Mouse (Mus musculus) intestine, embryonic 15.5 days (tissue): ENCODE measurements at regions not wholly inside any gene's neighbourhood (a gene's known extent, or its start where the extent isn't known, plus 50 kb on each side); places are given as distances from the start of the nearest gene placed in this dataset.

Experiments
- ATAC-seq: fragments of 200-750 bp; cut with Nextera tagmentation; 2 replicates; pipeline ENCODE4 v1.8.0; 2017; ENCODE audit warnings: moderate TSS enrichment, moderate library complexity
- H3K27ac ChIP-seq: fragments of 300-500 bp; sonication (generic); 2 replicates; pipeline ENCODE4 v1.5.1; 2015; ENCODE audit warnings: mild to moderate bottlenecking, inconsistent platforms
- H3K27me3 ChIP-seq: fragments of 300-500 bp; sonication (generic); replicated peaks from 2 replicates; pipeline ENCODE4 v1.6.1; 2015; ENCODE audit warnings: inconsistent platforms
- H3K36me3 ChIP-seq: fragments of 300-500 bp; sonication (generic); 2 replicates; pipeline ENCODE4 v1.6.1; 2015; ENCODE audit warnings: inconsistent platforms
- H3K4me1 ChIP-seq: fragments of 300-500 bp; sonication (generic); replicated peaks from 2 replicates; pipeline ENCODE4 v1.6.1; 2015; ENCODE audit warnings: inconsistent platforms
- H3K4me2 ChIP-seq: fragments of 300-500 bp; sonication (generic); replicated peaks from 2 replicates; pipeline ENCODE4 v1.6.1; 2015; ENCODE audit warnings: mild to moderate bottlenecking, inconsistent platforms
- H3K4me3 ChIP-seq: fragments of 300-500 bp; sonication (generic); replicated peaks from 2 replicates; pipeline ENCODE4 v1.5.1; 2015; ENCODE audit warnings: inconsistent platforms
- H3K9ac ChIP-seq: fragments of 300-500 bp; sonication (generic); 2 replicates; pipeline ENCODE4 v1.6.1; 2015; ENCODE audit warnings: inconsistent platforms
- H3K9me3 ChIP-seq: fragments of 300-500 bp; sonication (generic); 2 replicates; pipeline ENCODE4 v1.6.1; 2016; ENCODE audit warnings: inconsistent platforms
- WGBS: fragments of 180-500 bp; shearing (Covaris S2); methylation state at CpG from one replicate; pipeline ENCODE4 v1.1.7; 2015; 5-methylcytosine and 5-hydroxymethylcytosine counted together

DNA sequence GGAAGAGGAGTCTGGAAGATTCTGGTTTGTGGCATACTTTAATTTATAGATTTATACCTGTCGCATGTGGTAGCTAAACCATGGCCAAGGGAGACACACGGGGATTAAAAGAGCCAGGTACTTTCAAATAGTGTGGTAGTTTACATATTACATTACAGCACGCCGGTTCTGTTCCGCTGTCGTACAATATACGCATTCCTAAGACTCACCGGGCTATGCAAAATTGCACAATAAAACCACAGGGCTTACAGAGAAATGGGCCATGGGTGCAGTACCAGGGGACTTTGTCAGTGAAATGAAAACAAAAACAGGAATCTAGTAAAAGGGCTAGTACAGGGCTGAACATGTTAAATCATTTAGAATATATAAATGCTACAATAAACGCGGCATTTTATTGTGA lies 100.6 kb downstream of the Tmem30b start:
- no peak for ATAC-seq
- Histone ChIP-seq H3K27me3 (no peaks in the 10 kb centered on the region), H3K4me3 (no peak overlapping the region), H3K9me3 (no peaks in the 10 kb centered on the region), H3K36me3 (no peaks in the 10 kb centered on the region), H3K4me1 (peaks cover 8% of the 10 kb centered on the region; the same call in 1 of the 2 replicates), H3K9ac (no peak overlapping the region), H3K27ac (no peak overlapping the region), H3K4me2 (no peak overlapping the region)
- 73% methylated on average over 10 of the region's 10 CpGs for WGBS

DNA sequence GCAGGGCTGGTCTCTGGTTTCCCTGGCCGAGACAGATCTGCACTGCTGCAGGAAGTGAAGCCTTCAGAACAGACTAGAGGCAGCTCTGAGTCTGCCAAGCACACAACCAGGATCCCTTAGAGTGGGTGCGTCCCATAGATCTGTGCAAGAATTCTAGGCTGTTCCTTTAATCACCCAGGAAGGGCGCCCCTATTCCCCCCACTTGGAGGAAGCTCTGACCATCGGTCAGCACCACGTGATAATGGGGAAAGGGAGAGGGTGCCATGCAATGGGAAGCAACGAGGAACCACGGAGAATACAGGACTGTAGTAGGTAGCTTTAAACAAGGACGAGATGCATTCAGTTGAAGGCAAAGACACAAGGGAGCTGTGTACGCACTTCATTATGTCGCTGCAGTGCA lies 101.1 kb downstream of the Tmem30b start:
- H3K36me3 ChIP-seq: no peaks in the 10 kb centered on the region
- H3K4me2 ChIP-seq: no peak overlapping the region
- H3K27me3 ChIP-seq: no peaks in the 10 kb centered on the region
- H3K4me1 ChIP-seq: peaks cover 8% of the 10 kb centered on the region; the same call in 1 of the 2 replicates
- H3K4me3 ChIP-seq: no peak overlapping the region
- WGBS: 55% methylated on average over 10 of the region's 10 CpGs
- ATAC-seq: no peak
- no peaks in the 10 kb centered on the region for H3K9me3 ChIP-seq
- H3K27ac ChIP-seq: no peak overlapping the region
- H3K9ac ChIP-seq: no peak overlapping the region

DNA sequence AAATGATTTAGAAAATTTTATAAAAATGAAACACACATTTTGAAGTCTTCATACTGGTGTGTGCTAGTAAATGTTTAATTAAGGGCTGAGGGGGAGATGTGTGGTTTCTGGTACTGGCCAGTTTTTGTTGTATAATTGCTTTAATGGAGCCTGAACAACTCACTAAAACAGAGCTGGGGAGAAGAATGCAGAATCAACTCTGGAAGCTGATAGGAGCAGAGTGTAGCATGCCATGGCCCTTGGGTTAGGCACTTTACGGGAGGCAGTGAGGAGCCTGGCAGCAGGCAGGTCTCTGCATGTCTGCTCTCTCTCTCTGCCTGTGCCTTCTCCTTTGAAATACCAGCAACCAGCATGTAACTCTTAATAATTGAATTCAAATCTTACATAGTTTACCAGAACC lies 104.9 kb downstream of the Tmem30b start:
- Histone ChIP-seq H3K27me3 (no peaks in the 10 kb centered on the region), H3K4me2 (no peak overlapping the region), H3K4me1 (no peaks in the 10 kb centered on the region; the same call in 1 of the 2 replicates), H3K27ac (no peak overlapping the region), H3K9ac (no peak overlapping the region), H3K36me3 (no peaks in the 10 kb centered on the region), H3K9me3 (no peaks in the 10 kb centered on the region), H3K4me3 (no peak overlapping the region)
- no peak for ATAC-seq
- WGBS: 43% methylated on average over 1 of the region's 1 CpGs

DNA sequence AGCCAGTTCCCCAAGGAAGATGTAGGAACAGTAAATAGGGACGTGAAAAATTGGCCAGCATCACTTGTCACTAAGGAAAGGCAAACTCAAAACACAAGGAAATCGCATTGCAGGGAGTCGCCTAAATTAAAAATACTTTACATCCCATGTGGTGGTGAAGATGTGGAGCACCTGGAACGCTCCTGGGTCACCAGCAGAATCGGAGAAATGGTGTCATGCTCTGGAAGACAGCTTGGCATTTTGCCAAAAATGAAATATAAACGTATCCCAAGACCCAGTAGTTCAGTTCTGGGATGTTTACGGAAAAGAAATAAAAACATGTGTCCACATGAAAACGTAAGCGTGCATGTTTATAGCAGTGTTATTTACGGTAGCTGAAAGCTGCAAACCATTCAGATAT lies 111.5 kb downstream of the Tmem30b start:
- no peak overlapping the region for H3K4me2 ChIP-seq
- H3K27ac ChIP-seq: no peak overlapping the region
- no peak for ATAC-seq
- no peaks in the 10 kb centered on the region for H3K9me3 ChIP-seq
- H3K9ac ChIP-seq: no peak overlapping the region
- no peaks in the 10 kb centered on the region for H3K27me3 ChIP-seq
- H3K4me1 ChIP-seq: no peaks in the 10 kb centered on the region
- no peaks in the 10 kb centered on the region for H3K36me3 ChIP-seq
- WGBS: 53% methylated on average over 10 of the region's 10 CpGs
- no peak overlapping the region for H3K4me3 ChIP-seq

DNA sequence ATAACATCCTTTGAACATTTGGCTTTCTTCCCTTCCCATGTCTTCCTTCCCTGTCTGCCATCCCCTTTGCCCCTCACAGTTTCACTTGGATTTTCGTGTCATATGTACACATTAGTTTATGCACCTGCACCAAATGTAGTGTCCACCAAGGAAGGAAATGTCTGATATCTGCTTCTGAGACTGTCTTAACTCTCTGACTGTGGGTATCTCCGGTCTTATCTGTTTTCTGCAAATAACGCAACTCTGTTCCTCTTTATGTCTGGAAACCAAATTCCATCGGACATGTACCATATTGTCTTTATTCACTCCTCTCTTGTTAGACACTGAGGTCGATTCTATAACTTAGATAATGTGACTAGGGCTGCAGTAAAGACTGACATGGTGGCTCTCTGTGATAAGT lies 113.6 kb downstream of the Tmem30b start:
- 74% methylated on average over 5 of the region's 5 CpGs for WGBS
- H3K4me3 ChIP-seq: no peak overlapping the region
- H3K27ac ChIP-seq: no peak overlapping the region
- H3K4me1 ChIP-seq: no peaks in the 10 kb centered on the region
- no peak overlapping the region for H3K9ac ChIP-seq
- no peak overlapping the region for H3K4me2 ChIP-seq
- no peaks in the 10 kb centered on the region for H3K36me3 ChIP-seq
- no peaks in the 10 kb centered on the region for H3K27me3 ChIP-seq
- no peak for ATAC-seq
- H3K9me3 ChIP-seq: no peaks in the 10 kb centered on the region

DNA sequence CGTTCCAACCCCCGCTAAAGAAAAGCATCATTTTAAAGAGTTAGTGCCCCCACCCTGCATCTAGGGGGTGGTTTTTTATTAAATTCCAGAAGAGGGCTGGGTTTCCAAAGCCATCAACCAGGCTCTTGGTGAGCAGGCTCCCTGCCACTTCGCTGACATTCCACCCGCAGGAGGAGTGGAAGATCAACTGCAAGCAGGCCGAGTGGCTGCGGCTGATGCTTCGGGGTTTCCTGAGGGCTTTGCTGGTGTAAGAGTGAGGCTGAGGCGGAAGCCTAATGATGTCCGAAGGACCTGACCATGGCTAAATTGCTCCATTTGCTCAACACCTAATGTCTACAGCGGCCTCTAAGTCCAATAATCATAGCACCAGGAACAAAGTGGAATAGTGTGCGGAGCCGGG lies 118.0 kb downstream of the Tmem30b start:
- no peaks in the 10 kb centered on the region for H3K4me1 ChIP-seq
- no peak overlapping the region for H3K4me2 ChIP-seq
- no peak overlapping the region for H3K4me3 ChIP-seq
- no peak overlapping the region for H3K27ac ChIP-seq
- H3K9ac ChIP-seq: no peak overlapping the region
- H3K27me3 ChIP-seq: no peaks in the 10 kb centered on the region
- no peaks in the 10 kb centered on the region for H3K36me3 ChIP-seq
- WGBS: 67% methylated on average over 12 of the region's 12 CpGs
- H3K9me3 ChIP-seq: no peaks in the 10 kb centered on the region
- no peak for ATAC-seq

DNA sequence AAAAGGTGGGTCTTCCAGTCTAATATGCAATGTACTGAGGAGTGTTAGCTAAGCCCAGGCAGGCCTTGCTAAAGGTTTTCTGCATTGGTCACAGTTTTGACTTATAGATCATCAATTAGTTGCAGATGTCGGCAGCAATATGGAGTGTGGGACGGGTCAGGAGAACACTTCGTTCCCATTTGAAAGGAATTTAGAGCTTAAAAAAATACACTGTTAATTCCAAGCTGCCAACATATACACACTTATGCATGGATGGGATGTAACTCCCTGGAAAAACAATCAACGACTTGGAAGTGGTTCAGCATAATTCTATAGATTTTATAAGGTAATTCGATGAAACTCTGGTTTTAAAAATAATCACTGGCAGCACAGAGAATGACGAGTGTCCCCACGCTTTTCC lies 121.4 kb downstream of the Tmem30b start:
- Histone ChIP-seq H3K4me1 (no peaks in the 10 kb centered on the region), H3K27me3 (no peaks in the 10 kb centered on the region), H3K36me3 (no peaks in the 10 kb centered on the region), H3K9me3 (no peaks in the 10 kb centered on the region), H3K27ac (no peak overlapping the region), H3K4me2 (no peak overlapping the region), H3K4me3 (no peak overlapping the region), H3K9ac (no peak overlapping the region)
- WGBS: 87% methylated on average over 7 of the region's 7 CpGs
- ATAC-seq: no peak

DNA sequence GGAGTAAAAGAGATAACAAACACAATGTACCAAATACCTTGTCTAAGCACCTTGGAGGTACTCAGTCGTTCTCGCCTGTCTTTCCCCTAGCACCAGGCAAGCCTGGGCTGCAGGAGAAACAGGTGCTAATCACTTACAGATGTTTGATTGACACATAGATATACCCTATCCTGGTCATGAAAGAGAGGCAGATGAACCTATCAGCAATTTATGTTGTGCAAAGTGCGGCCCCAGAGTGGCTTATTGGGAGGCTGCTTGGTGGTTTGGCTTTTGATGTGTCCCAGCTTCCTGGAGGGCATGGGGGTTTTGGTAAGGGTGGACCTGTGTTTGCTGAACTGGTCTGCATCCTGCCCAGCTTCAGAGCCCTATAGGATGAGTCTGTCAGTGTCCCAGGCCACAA lies 129.1 kb downstream of the Tmem30b start:
- Histone ChIP-seq H3K4me1 (0 out of 2 replicates have a peak, but pooled peaks cover 4% of the 10 kb centered on the region), H3K36me3 (no peaks in the 10 kb centered on the region), H3K9ac (no peak overlapping the region), H3K9me3 (no peaks in the 10 kb centered on the region), H3K27ac (no peak overlapping the region), H3K4me3 (no peak overlapping the region), H3K4me2 (no peak overlapping the region), H3K27me3 (no peaks in the 10 kb centered on the region)
- 87% methylated on average over 3 of the region's 3 CpGs for whole genome bisulfite sequencing
- no peak for ATAC-seq

DNA sequence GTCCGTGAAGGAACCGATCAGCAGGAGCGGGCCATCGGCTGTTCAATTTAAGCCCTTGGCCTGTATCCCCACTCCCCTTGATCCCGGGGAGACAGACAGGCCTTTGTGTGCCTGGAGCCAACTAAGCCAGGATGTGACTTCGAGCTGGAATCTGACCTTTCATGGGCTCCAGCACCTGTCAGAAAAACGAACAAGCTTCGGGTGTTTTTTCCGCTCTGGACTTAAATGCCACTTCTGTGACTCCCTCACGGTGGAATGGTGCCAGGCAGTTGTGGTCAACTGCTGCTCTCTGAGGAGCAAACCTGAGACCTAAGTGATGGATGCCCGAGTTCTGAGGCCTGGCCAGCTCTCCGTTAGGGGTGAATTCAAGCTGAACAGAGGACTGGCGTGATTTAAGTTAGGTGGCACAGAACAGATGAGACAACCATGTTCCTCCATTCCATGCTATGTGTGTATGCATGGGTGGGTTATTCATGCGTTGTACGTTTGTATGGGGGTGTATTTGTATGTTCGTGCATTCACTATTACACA lies 129.8 kb downstream of the Tmem30b start:
- Histone ChIP-seq H3K9me3 (no peaks in the 10 kb centered on the region), H3K4me1 (0 out of 2 replicates have a peak, but pooled peaks cover 4% of the 10 kb centered on the region)
- 67% methylated on average over 16 of the region's 16 CpGs for WGBS

DNA sequence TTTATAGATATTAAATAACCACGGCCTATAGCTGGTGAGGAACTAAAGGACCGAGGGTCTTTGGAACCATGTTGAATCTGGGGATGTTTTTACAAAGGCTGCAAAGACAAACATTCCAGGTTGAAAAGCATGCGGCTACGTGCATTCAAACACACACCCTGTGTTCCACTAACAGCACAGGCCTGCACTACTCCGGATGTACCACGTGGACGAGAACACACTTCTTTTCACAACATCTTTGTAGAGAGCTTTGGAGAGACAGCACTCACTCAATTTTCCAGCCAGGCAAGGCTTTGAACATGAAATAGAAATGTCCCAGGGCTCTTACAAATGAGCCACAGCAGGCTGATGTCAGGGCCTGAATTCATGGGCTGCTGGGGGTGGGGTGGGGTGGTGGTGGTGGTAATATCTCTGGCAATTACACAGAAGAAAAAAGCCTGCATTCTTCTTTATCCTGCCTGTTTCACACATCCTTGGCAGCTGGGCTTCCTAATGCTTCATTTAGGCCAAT lies 129.3 kb downstream of the Slc38a6 start:
- Histone ChIP-seq H3K4me2 (no peak overlapping the region), H3K27me3 (no peaks in the 10 kb centered on the region), H3K9ac (no peak overlapping the region), H3K36me3 (no peaks in the 10 kb centered on the region), H3K4me1 (0 out of 2 replicates have a peak, but pooled peaks cover 4% of the 10 kb centered on the region), H3K27ac (no peak overlapping the region), H3K4me3 (no peak overlapping the region), H3K9me3 (no peaks in the 10 kb centered on the region)
- ATAC-seq: no peak
- WGBS: 70% methylated on average over 7 of the region's 7 CpGs

More for the DNA sequence above, 129.8 kb downstream of the Tmem30b start:
- Histone ChIP-seq H3K27me3 (no peaks in the 10 kb centered on the region), H3K9ac (no peak overlapping the region), H3K36me3 (no peaks in the 10 kb centered on the region), H3K4me3 (no peak overlapping the region), H3K4me2 (no peak overlapping the region), H3K27ac (no peak overlapping the region)
- ATAC-seq: no peak

DNA sequence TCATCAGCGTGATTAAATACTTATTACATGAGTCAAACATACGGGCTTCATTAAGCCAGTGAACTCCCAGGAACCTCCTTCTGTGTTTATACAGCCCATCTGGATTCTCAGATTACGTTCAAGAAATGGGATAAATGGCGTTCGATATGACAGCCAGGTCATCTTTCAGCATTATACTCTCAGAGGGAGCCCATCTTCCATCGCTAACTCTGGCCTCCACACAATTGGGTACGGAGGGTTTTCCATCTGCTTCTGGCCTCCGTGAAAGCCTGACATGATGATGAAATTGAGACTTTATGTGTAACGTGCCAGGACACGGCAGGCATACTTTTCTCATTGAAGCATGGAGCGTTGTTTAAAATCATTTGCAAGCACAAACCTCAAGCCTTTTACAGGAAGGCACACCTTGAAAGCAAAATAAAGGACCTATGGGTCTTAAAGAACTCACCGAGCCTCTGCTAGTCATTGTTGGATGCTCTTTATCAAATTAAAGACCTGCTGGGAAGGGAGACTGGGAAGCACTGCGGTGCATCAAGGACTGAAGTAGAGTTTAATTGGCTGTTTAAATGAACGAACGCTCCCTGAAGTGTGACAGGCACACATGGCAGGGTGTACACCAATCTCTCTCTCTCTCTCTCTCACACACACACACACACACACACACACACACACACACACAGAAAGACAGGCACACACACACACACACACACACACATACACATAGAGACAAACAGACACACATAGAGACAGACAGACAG lies 127.0 kb downstream of the Slc38a6 start:
- Histone ChIP-seq H3K9me3 (no peaks in the 10 kb centered on the region), H3K27ac (no peak overlapping the region), H3K9ac (no peak overlapping the region), H3K4me2 (no peak overlapping the region), H3K27me3 (no peaks in the 10 kb centered on the region), H3K4me1 (0 out of 2 replicates have a peak, but pooled peaks cover 4% of the 10 kb centered on the region), H3K4me3 (no peak overlapping the region), H3K36me3 (no peaks in the 10 kb centered on the region)
- 50% methylated on average over 15 of the region's 15 CpGs for WGBS
- ATAC-seq: no peak

DNA sequence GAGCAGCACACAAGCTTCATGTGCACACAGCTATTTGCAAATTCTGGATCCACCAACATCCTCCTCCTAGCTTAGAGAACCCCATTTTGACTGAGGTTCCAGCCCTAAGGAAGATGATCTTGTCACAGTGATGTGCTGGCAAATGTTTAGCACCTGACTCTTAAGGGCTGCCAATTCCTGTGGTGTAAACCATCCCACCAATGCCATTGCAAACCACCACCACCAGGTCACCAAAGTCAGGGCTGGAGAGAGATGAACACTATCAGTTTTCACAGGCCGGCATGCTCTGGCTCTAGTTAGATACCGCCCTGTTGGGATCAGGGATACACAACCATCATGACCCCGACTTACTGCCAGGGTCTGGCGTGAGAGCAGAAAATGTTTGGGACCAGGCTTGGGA lies 125.9 kb downstream of the Slc38a6 start:
- no peaks in the 10 kb centered on the region for H3K36me3 ChIP-seq
- no peak overlapping the region for H3K9ac ChIP-seq
- H3K4me3 ChIP-seq: no peak overlapping the region
- no peak overlapping the region for H3K27ac ChIP-seq
- no peak for ATAC-seq
- no peak overlapping the region for H3K4me2 ChIP-seq
- 80% methylated on average over 4 of the region's 4 CpGs for WGBS
- no peaks in the 10 kb centered on the region for H3K9me3 ChIP-seq
- H3K27me3 ChIP-seq: no peaks in the 10 kb centered on the region
- H3K4me1 ChIP-seq: 0 out of 2 replicates have a peak, but pooled peaks cover 4% of the 10 kb centered on the region

DNA sequence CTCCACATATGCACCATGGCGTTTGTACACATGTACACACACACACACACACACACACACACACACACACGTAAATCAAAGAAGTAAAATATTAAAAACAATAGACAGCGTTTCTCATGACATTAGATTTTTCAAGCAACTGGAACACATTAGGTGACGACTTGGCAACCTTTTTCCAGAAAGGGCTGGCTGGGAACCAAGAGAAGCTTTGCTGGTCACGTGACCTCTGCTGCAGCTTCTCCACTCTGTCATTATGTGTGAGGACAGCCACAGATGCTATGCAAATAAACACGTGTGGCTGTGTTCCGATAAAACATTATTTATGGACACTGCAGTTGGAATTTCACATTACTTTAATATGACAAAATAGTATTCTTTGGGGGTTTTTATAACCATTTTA lies 124.3 kb downstream of the Slc38a6 start:
- Histone ChIP-seq H3K4me2 (no peak overlapping the region), H3K36me3 (no peaks in the 10 kb centered on the region), H3K9me3 (no peaks in the 10 kb centered on the region), H3K27me3 (no peaks in the 10 kb centered on the region), H3K27ac (no peak overlapping the region), H3K9ac (no peak overlapping the region), H3K4me3 (no peak overlapping the region), H3K4me1 (0 out of 2 replicates have a peak, but pooled peaks cover 4% of the 10 kb centered on the region)
- no peak for ATAC-seq
- WGBS: 49% methylated on average over 7 of the region's 7 CpGs
